Mouse (Mus musculus): ENCODE measurements around the gene Setd5. TPM values are rescaled to one million over a fixed set of nuclear protein-coding genes. Genes with fewer than 3 reads are reported as not detected.

The Setd5 gene
- total RNA-seq, 1 experiment: 79.4 TPM

DNA sequence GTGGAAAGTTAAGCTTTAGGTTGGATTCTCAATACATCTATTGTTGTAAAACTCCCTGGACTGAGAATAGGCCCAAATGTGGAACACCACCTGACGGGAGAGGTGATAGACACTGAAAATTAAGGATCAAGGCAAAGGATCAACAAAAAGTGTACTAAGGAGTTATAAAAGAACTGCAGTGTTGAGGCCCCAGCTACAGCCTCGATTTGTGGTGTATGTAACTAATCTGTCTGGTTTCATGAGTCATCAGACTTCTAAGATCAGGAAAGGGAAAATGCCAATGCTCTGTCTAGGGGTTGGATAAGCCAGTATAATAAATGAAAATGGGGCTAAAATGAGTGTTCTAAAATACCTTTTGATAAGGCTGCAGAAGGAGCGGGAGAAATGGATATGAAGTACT is 1.9 kb upstream of the Setd5 start:
- in situ Hi-C loops (cut with MboI; ENCODE audit: low sequenced_read_pairs in 2 of 2, unreplicated experiment in 2 of 2): no loop called here
- H3K4me1 ChIP-seq (ENCODE audit: control insufficient read depth in 2 of 2, insufficient read depth in 2 of 2, low read length in 2 of 2, poor library complexity in 1 of 2): peaks cover 0 to 4% of the 10 kb centered on the region in 2 experiments; a peak in 2 of 4 replicates
- TF ChIP-seq HCFC1 (IDR thresholded peaks at IDR 0.05; ENCODE audit: borderline replicate concordance, insufficient read depth, low read length) (no peak), CHD2 (IDR thresholded peaks at IDR 0.05; ENCODE audit: low read depth, low read length) (no peak), ZNF384 (IDR thresholded peaks at IDR 0.05; ENCODE audit: low read depth, low read length) (no peak)
- peak overlapping the region; percentile 100; the same call in 1 of the 2 replicates for H3K9ac ChIP-seq (ENCODE audit: insufficient read depth, low read depth, low read length, poor library complexity, severe bottlenecking)
- peak overlapping the region; percentile 60 to 100 for H3K4me3 ChIP-seq (ENCODE audit: insufficient read depth in 1 of 2, low read depth in 1 of 2, low read length in 2 of 2, poor library complexity in 1 of 2, severe bottlenecking in 1 of 2)
- DNase-seq (ENCODE audit: low read depth, low spot score): no peak
- peak overlapping the region; percentile 100; the same call in 1 of the 2 replicates for H3K27ac ChIP-seq (ENCODE audit: insufficient read depth, low read depth, low read length, poor library complexity, severe bottlenecking)
- no peaks in the 10 kb centered on the region for H3K9me3 ChIP-seq (ENCODE audit: control insufficient read depth, insufficient read depth, low read depth, low read length)
- H3K36me3 ChIP-seq (ENCODE audit: control insufficient read depth, insufficient read depth, low read length, poor library complexity, severe bottlenecking): no peaks in the 10 kb centered on the region; the same call in 1 of the 2 replicates

GRCm38 (mm10) chr6:113076012-113076685 is 1.0 kb upstream of the Setd5 start:
- H3K9me3 ChIP-seq (ENCODE audit: control insufficient read depth, insufficient read depth, low read depth, low read length): no peaks in the 10 kb centered on the region
- in situ Hi-C loops (cut with MboI; ENCODE audit: low sequenced_read_pairs in 2 of 2, unreplicated experiment in 2 of 2): no loop called here
- H3K4me1 ChIP-seq (ENCODE audit: control insufficient read depth in 2 of 2, insufficient read depth in 2 of 2, low read length in 2 of 2, poor library complexity in 1 of 2): peaks cover 0 to 4% of the 10 kb centered on the region in 2 experiments; a peak in 2 of 4 replicates
- peak; percentile 97 for DNase-seq (ENCODE audit: low read depth, low spot score)
- no peak for TF ChIP-seq ZNF384 (IDR thresholded peaks at IDR 0.05; ENCODE audit: low read depth, low read length)
- peak; percentile 21; the same call in 1 of the 2 replicates for TF ChIP-seq HCFC1 (IDR thresholded peaks at IDR 0.05; ENCODE audit: borderline replicate concordance, insufficient read depth, low read length)
- peak; percentile 73 for TF ChIP-seq CHD2 (IDR thresholded peaks at IDR 0.05; ENCODE audit: low read depth, low read length)
- no peak for TF ChIP-seq ZC3H11A (IDR thresholded peaks at IDR 0.05; ENCODE audit: borderline replicate concordance, low read depth, low read length)
- no peak for TF ChIP-seq MAFK (IDR thresholded peaks at IDR 0.05; ENCODE audit: insufficient read depth, low read depth, low read length)
- H3K9ac ChIP-seq (ENCODE audit: insufficient read depth, low read depth, low read length, poor library complexity, severe bottlenecking): peak overlapping the region; percentile 100
- peak overlapping the region; percentile 60 to 100 for H3K4me3 ChIP-seq (ENCODE audit: insufficient read depth in 1 of 2, low read depth in 1 of 2, low read length in 2 of 2, poor library complexity in 1 of 2, severe bottlenecking in 1 of 2)
- H3K36me3 ChIP-seq (ENCODE audit: control insufficient read depth, insufficient read depth, low read length, poor library complexity, severe bottlenecking): no peaks in the 10 kb centered on the region; the same call in 1 of the 2 replicates
- H3K27ac ChIP-seq (ENCODE audit: insufficient read depth, low read depth, low read length, poor library complexity, severe bottlenecking): peak overlapping the region; percentile 100

GRCm38 (mm10) chr6:113077569-113078030 is 435 bp downstream of the Setd5 start:
- peak overlapping the region; percentile 85 for H3K9ac ChIP-seq (ENCODE audit: insufficient read depth, low read depth, low read length, poor library complexity, severe bottlenecking)
- peak overlapping the region; percentile 92 for H3K27ac ChIP-seq (ENCODE audit: insufficient read depth, low read depth, low read length, poor library complexity, severe bottlenecking)
- TF ChIP-seq HCFC1 (IDR thresholded peaks at IDR 0.05; ENCODE audit: borderline replicate concordance, insufficient read depth, low read length): peak; percentile 61; the same call in 1 of the 2 replicates
- TF ChIP-seq ZNF384 (IDR thresholded peaks at IDR 0.05; ENCODE audit: low read depth, low read length): no peak
- no peaks in the 10 kb centered on the region for H3K9me3 ChIP-seq (ENCODE audit: control insufficient read depth, insufficient read depth, low read depth, low read length)
- peak; percentile 21 for DNase-seq (ENCODE audit: low read depth, low spot score)
- peaks cover 4 to 8% of the 10 kb centered on the region in 2 experiments; a peak in 3 of 4 replicates for H3K4me1 ChIP-seq (ENCODE audit: control insufficient read depth in 2 of 2, insufficient read depth in 2 of 2, low read length in 2 of 2, poor library complexity in 1 of 2)
- H3K4me3 ChIP-seq (ENCODE audit: insufficient read depth in 1 of 2, low read depth in 1 of 2, low read length in 2 of 2, poor library complexity in 1 of 2, severe bottlenecking in 1 of 2): peak overlapping the region; percentile 86 to 100
- no peaks in the 10 kb centered on the region; the same call in 1 of the 2 replicates for H3K36me3 ChIP-seq (ENCODE audit: control insufficient read depth, insufficient read depth, low read length, poor library complexity, severe bottlenecking)
- in situ Hi-C loops (cut with MboI; ENCODE audit: low sequenced_read_pairs in 2 of 2, unreplicated experiment in 2 of 2): no loop called here

DNA sequence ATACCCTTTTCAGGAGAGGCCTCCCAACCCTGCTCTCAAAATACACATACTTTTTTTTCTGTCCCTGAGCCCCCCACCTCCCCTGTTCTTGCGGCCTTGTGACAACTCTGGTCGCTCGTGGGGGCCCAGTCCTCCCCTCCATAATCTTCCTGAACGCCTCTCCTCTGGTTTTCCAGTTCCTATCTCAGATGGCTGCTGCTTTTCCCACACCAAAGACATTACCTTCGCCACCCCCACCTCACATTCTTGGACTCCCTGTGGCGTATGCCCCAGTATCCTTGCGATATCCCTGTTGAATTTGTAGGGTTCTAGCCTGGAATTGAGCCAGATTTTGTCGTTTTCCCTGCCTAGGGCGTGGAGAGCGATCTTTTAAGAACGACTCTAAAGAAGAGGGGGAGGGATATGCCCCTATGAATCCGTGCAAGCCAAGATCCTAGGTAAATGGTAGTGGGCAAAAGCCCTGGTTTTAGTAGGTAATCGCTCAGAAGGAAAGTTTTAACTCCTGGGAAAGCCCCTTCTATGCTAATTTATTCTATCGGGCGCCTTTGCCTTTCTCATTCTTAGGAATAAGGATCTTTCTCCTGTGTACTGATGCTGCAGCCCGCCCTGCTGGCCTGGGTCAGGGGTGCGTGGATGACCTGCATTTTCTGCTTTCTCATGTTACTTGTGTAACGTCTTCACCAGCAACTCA is 1.0 kb downstream of the Setd5 start:
- Histone ChIP-seq H3K36me3 (ENCODE audit: control insufficient read depth, insufficient read depth, low read length, poor library complexity, severe bottlenecking) (no peaks in the 10 kb centered on the region; the same call in 1 of the 2 replicates), H3K9me3 (ENCODE audit: control insufficient read depth, insufficient read depth, low read depth, low read length) (no peaks in the 10 kb centered on the region), H3K27ac (ENCODE audit: insufficient read depth, low read depth, low read length, poor library complexity, severe bottlenecking) (peak overlapping the region; percentile 92), H3K4me3 (ENCODE audit: insufficient read depth in 1 of 2, low read depth in 1 of 2, low read length in 2 of 2, poor library complexity in 1 of 2, severe bottlenecking in 1 of 2) (peak overlapping the region; percentile 86 to 100), H3K4me1 (ENCODE audit: control insufficient read depth in 2 of 2, insufficient read depth in 2 of 2, low read length in 2 of 2, poor library complexity in 1 of 2) (peaks cover 4 to 9% of the 10 kb centered on the region in 2 experiments; a peak in 3 of 4 replicates), H3K9ac (ENCODE audit: insufficient read depth, low read depth, low read length, poor library complexity, severe bottlenecking) (peak overlapping the region; percentile 85)
- DNase-seq (ENCODE audit: low read depth, low spot score): peak; percentile 22
- TF ChIP-seq MAFK (IDR thresholded peaks at IDR 0.05; ENCODE audit: insufficient read depth, low read depth, low read length): no peak
- no peak for TF ChIP-seq ZC3H11A (IDR thresholded peaks at IDR 0.05; ENCODE audit: borderline replicate concordance, low read depth, low read length)
- TF ChIP-seq ZNF384 (IDR thresholded peaks at IDR 0.05; ENCODE audit: low read depth, low read length): no peak
- no peak for TF ChIP-seq CHD2 (IDR thresholded peaks at IDR 0.05; ENCODE audit: low read depth, low read length)
- TF ChIP-seq HCFC1 (IDR thresholded peaks at IDR 0.05; ENCODE audit: borderline replicate concordance, insufficient read depth, low read length): no peak
- in situ Hi-C loops (cut with MboI; ENCODE audit: low sequenced_read_pairs in 2 of 2, unreplicated experiment in 2 of 2): no loop called here

Data from ES-E14 (cell line).